Mouse (Mus musculus): ENCODE measurements at regions not wholly inside any gene's neighbourhood (a gene's known extent, or its start where the extent isn't known, plus 50 kb on each side); places are given as distances from the start of the nearest gene placed in this dataset.

- no peaks in the 10 kb centered on the region for H3K27me3 ChIP-seq (ENCODE audit: control insufficient read depth, insufficient read depth, low read length)
These were observed 97.9 kb upstream of the Rbfox1 start for GRCm38 (mm10) chr16:5787206-5787605.

DNA sequence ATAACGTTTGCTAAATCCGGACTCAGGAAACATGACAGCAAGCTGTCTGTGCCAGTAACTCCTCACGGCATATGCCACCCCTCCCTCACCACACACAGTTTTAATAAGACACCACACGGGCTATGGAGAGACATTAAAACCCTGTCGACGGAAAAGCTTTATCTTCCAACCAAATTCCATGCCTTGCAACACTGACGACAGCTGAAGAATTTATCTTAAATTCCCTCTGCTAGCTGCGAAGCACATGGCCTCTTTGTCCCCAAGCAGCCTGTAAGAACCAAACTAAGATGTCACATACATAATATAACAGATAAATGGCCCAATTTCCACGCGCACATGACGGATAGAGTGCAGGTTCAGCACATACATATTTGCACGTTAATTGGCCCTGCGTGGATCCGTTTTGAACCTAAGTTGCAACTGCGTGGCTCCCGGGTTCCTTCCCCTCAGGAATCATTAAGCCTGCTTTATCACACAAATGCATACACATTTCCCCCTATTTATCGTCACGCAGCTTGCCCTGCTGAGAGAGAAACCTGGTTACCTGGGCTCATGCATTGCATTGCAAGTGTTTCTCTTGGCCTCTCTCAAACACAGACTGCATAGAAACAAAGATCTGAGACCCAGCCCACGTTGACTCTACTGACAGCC lies 118.3 kb upstream of the Rbfox1 start:
- H3K9ac ChIP-seq (replicated peaks; ENCODE audit: low read depth, low read length): no peak overlapping the region
- no peaks in the 10 kb centered on the region for H3K27me3 ChIP-seq (ENCODE audit: control insufficient read depth, insufficient read depth, low read length)
- H3K36me3 ChIP-seq (ENCODE audit: control insufficient read depth, insufficient read depth, low read length): no peaks in the 10 kb centered on the region
- no peaks in the 10 kb centered on the region for H3K4me1 ChIP-seq (ENCODE audit: control insufficient read depth, insufficient read depth, low read length)
- ATAC-seq (ENCODE audit: insufficient number of reproducible peaks, insufficient read depth, low FRiP score, low read depth): no peak
- H3K4me3 ChIP-seq (ENCODE audit: low read depth, low read length): no peak overlapping the region
- no peak overlapping the region for H3K4me2 ChIP-seq (replicated peaks; ENCODE audit: low read depth, low read length)
- H3K9me3 ChIP-seq (ENCODE audit: control insufficient read depth, low read depth, low read length): no peaks in the 10 kb centered on the region
- no peak overlapping the region for H3K27ac ChIP-seq (ENCODE audit: low read length)
- WGBS: 80% methylated on average over 19 of the region's 19 CpGs

More at GRCm38 (mm10) chr16:5787206-5787605, 97.9 kb upstream of the Rbfox1 start:
- no peak for ATAC-seq (ENCODE audit: insufficient number of reproducible peaks, insufficient read depth, low FRiP score, low read depth)
- Histone ChIP-seq H3K9ac (replicated peaks; ENCODE audit: low read depth, low read length) (no peak overlapping the region), H3K4me1 (ENCODE audit: control insufficient read depth, insufficient read depth, low read length) (no peaks in the 10 kb centered on the region), H3K9me3 (ENCODE audit: control insufficient read depth, low read depth, low read length) (no peaks in the 10 kb centered on the region), H3K36me3 (ENCODE audit: control insufficient read depth, insufficient read depth, low read length) (no peaks in the 10 kb centered on the region), H3K4me2 (replicated peaks; ENCODE audit: low read depth, low read length) (no peak overlapping the region), H3K4me3 (ENCODE audit: low read depth, low read length) (no peak overlapping the region), H3K27ac (ENCODE audit: low read length) (no peak overlapping the region)

- H3K4me2 ChIP-seq (replicated peaks; ENCODE audit: low read depth, low read length): no peak overlapping the region
- 30% methylated on average over 4 of the region's 4 CpGs for WGBS
- no peaks in the 10 kb centered on the region for H3K4me1 ChIP-seq (ENCODE audit: control insufficient read depth, insufficient read depth, low read length)
- ATAC-seq (ENCODE audit: insufficient number of reproducible peaks, insufficient read depth, low FRiP score, low read depth): no peak
- H3K9me3 ChIP-seq (ENCODE audit: control insufficient read depth, low read depth, low read length): no peaks in the 10 kb centered on the region
- H3K9ac ChIP-seq (replicated peaks; ENCODE audit: low read depth, low read length): no peak overlapping the region
- H3K4me3 ChIP-seq (ENCODE audit: low read depth, low read length): no peak overlapping the region
- H3K27me3 ChIP-seq (ENCODE audit: control insufficient read depth, insufficient read depth, low read length): no peaks in the 10 kb centered on the region
- no peaks in the 10 kb centered on the region for H3K36me3 ChIP-seq (ENCODE audit: control insufficient read depth, insufficient read depth, low read length)
- no peak overlapping the region for H3K27ac ChIP-seq (ENCODE audit: low read length)
These were observed 120.0 kb upstream of the Rbfox1 start for GRCm38 (mm10) chr16:5765143-5765542.

DNA sequence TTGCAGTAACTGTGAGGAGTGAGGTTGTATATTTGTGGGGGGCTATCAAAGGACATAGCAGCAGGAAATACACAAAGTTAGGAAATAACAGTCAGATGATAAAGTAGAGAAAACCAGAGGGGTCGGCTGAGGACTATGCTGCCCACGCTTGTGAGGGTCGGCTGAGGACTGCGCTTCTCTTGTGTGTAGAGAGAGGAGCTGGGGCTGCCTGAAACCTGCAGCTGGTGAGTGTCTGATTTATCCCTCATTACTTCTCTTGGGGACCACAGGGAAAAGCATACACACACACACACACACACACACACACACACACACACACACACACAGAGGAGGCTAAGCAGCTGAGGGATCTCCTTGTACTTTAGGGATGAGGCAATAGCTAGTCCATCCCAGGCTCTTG lies 124.3 kb upstream of the Rbfox1 start:
- Histone ChIP-seq H3K9ac (replicated peaks; ENCODE audit: low read depth, low read length) (no peak overlapping the region), H3K4me2 (replicated peaks; ENCODE audit: low read depth, low read length) (no peak overlapping the region), H3K27me3 (ENCODE audit: control insufficient read depth, insufficient read depth, low read length) (no peaks in the 10 kb centered on the region), H3K27ac (ENCODE audit: low read length) (no peak overlapping the region), H3K36me3 (ENCODE audit: control insufficient read depth, insufficient read depth, low read length) (no peaks in the 10 kb centered on the region), H3K4me1 (ENCODE audit: control insufficient read depth, insufficient read depth, low read length) (no peaks in the 10 kb centered on the region), H3K4me3 (ENCODE audit: low read depth, low read length) (no peak overlapping the region), H3K9me3 (ENCODE audit: control insufficient read depth, low read depth, low read length) (no peaks in the 10 kb centered on the region)
- WGBS: 80% methylated on average over 4 of the region's 4 CpGs
- ATAC-seq (ENCODE audit: insufficient number of reproducible peaks, insufficient read depth, low FRiP score, low read depth): no peak

DNA sequence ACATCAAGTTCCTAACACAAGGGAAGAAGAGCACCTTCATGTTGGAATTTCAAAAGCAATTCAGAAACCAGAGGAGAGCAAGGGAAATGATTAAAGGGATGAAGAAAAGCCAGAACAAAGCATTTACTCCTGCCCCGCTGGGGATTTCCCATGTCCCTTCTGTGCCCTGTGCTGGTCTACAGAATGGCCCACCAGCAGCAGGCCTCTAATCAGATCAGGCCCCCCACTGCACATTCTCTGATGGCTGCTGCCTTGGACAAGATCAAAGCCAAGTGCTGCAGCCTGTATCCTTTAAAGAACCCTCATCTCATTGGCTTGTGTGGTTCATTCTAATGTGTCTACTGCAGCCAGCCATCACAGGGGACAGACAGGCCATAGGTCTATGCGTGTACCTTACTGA lies 126.1 kb upstream of the Rbfox1 start:
- Histone ChIP-seq H3K9me3 (ENCODE audit: control insufficient read depth, low read depth, low read length) (no peaks in the 10 kb centered on the region), H3K4me2 (replicated peaks; ENCODE audit: low read depth, low read length) (no peak overlapping the region), H3K4me1 (ENCODE audit: control insufficient read depth, insufficient read depth, low read length) (no peaks in the 10 kb centered on the region), H3K36me3 (ENCODE audit: control insufficient read depth, insufficient read depth, low read length) (no peaks in the 10 kb centered on the region), H3K4me3 (ENCODE audit: low read depth, low read length) (no peak overlapping the region), H3K27ac (ENCODE audit: low read length) (no peak overlapping the region), H3K27me3 (ENCODE audit: control insufficient read depth, insufficient read depth, low read length) (no peaks in the 10 kb centered on the region), H3K9ac (replicated peaks; ENCODE audit: low read depth, low read length) (no peak overlapping the region)
- 88% methylated on average over 2 of the region's 2 CpGs for WGBS
- no peak for ATAC-seq (ENCODE audit: insufficient number of reproducible peaks, insufficient read depth, low FRiP score, low read depth)

GRCm38 (mm10) chr16:5742716-5743507 lies 142.2 kb upstream of the Rbfox1 start:
- Histone ChIP-seq H3K9me3 (ENCODE audit: control insufficient read depth, low read depth, low read length) (no peaks in the 10 kb centered on the region), H3K36me3 (ENCODE audit: control insufficient read depth, insufficient read depth, low read length) (no peaks in the 10 kb centered on the region), H3K27ac (ENCODE audit: low read length) (no peak overlapping the region), H3K4me1 (ENCODE audit: control insufficient read depth, insufficient read depth, low read length) (no peaks in the 10 kb centered on the region), H3K4me3 (ENCODE audit: low read depth, low read length) (no peak overlapping the region), H3K9ac (replicated peaks; ENCODE audit: low read depth, low read length) (no peak overlapping the region), H3K4me2 (replicated peaks; ENCODE audit: low read depth, low read length) (no peak overlapping the region), H3K27me3 (ENCODE audit: control insufficient read depth, insufficient read depth, low read length) (no peaks in the 10 kb centered on the region)
- no peak for ATAC-seq (ENCODE audit: insufficient number of reproducible peaks, insufficient read depth, low FRiP score, low read depth)
- WGBS: 63% methylated on average over 4 of the region's 4 CpGs

- no peak overlapping the region for H3K4me2 ChIP-seq (replicated peaks; ENCODE audit: low read depth, low read length)
- 78% methylated on average over 7 of the region's 7 CpGs for WGBS
- no peak overlapping the region for H3K4me3 ChIP-seq (ENCODE audit: low read depth, low read length)
- H3K9me3 ChIP-seq (ENCODE audit: control insufficient read depth, low read depth, low read length): no peaks in the 10 kb centered on the region
- H3K27ac ChIP-seq (ENCODE audit: low read length): no peak overlapping the region
- no peak overlapping the region for H3K9ac ChIP-seq (replicated peaks; ENCODE audit: low read depth, low read length)
- H3K27me3 ChIP-seq (ENCODE audit: control insufficient read depth, insufficient read depth, low read length): no peaks in the 10 kb centered on the region
- no peak for ATAC-seq (ENCODE audit: insufficient number of reproducible peaks, insufficient read depth, low FRiP score, low read depth)
- no peaks in the 10 kb centered on the region for H3K4me1 ChIP-seq (ENCODE audit: control insufficient read depth, insufficient read depth, low read length)
- no peaks in the 10 kb centered on the region for H3K36me3 ChIP-seq (ENCODE audit: control insufficient read depth, insufficient read depth, low read length)
These were observed 144.4 kb upstream of the Rbfox1 start for GRCm38 (mm10) chr16:5740776-5741175.

GRCm38 (mm10) chr16:5733608-5734007 lies 151.5 kb upstream of the Rbfox1 start:
- H3K4me2 ChIP-seq (replicated peaks; ENCODE audit: low read depth, low read length): no peak overlapping the region
- H3K36me3 ChIP-seq (ENCODE audit: control insufficient read depth, insufficient read depth, low read length): no peaks in the 10 kb centered on the region
- no peak overlapping the region for H3K9ac ChIP-seq (replicated peaks; ENCODE audit: low read depth, low read length)
- no peak overlapping the region for H3K4me3 ChIP-seq (ENCODE audit: low read depth, low read length)
- H3K4me1 ChIP-seq (ENCODE audit: control insufficient read depth, insufficient read depth, low read length): no peaks in the 10 kb centered on the region
- H3K9me3 ChIP-seq (ENCODE audit: control insufficient read depth, low read depth, low read length): no peaks in the 10 kb centered on the region
- H3K27ac ChIP-seq (ENCODE audit: low read length): no peak overlapping the region
- ATAC-seq (ENCODE audit: insufficient number of reproducible peaks, insufficient read depth, low FRiP score, low read depth): no peak
- 67% methylated on average over 4 of the region's 4 CpGs for whole genome bisulfite sequencing
- no peaks in the 10 kb centered on the region for H3K27me3 ChIP-seq (ENCODE audit: control insufficient read depth, insufficient read depth, low read length)

GRCm38 (mm10) chr16:5722506-5722905 lies 162.6 kb upstream of the Rbfox1 start:
- Histone ChIP-seq H3K9me3 (ENCODE audit: control insufficient read depth, low read depth, low read length) (no peaks in the 10 kb centered on the region), H3K36me3 (ENCODE audit: control insufficient read depth, insufficient read depth, low read length) (no peaks in the 10 kb centered on the region)

More at GRCm38 (mm10) chr16:5722506-5722905, 162.6 kb upstream of the Rbfox1 start:
- no peak overlapping the region for H3K4me2 ChIP-seq (replicated peaks; ENCODE audit: low read depth, low read length)
- H3K27ac ChIP-seq (ENCODE audit: low read length): no peak overlapping the region
- no peak for ATAC-seq (ENCODE audit: insufficient number of reproducible peaks, insufficient read depth, low FRiP score, low read depth)
- no peaks in the 10 kb centered on the region for H3K4me1 ChIP-seq (ENCODE audit: control insufficient read depth, insufficient read depth, low read length)
- H3K27me3 ChIP-seq (ENCODE audit: control insufficient read depth, insufficient read depth, low read length): no peaks in the 10 kb centered on the region
- no peak overlapping the region for H3K9ac ChIP-seq (replicated peaks; ENCODE audit: low read depth, low read length)
- H3K4me3 ChIP-seq (ENCODE audit: low read depth, low read length): no peak overlapping the region
